Mouse (Mus musculus): ENCODE results near the gene Tcp11.

The Tcp11 gene

GRCm38 (mm10) chr17:28082863-28083262 is 2.4 kb upstream of the Tcp11 start:
- no peak for DNase-seq

DNA sequence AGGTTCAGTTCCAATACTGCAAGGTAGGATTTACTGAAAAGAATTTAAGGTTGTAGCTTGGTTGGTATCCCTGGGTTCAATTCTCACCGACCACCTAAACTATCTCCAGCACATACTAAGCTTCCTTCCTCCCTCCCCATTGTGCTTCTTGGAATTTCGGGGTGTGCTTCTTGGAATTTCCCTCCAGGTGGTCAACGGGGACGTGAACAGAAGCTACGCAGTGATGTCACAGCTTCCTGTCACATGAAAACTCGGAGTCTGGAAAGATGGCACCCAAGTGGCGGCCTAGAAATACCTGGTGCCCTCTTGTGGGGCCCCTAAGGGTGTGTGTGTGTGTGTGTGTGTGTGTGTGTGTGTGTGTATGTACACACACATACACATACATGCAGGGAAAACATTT is 1.4 kb upstream of the Tcp11 start:
- DNase-seq = no peak

GRCm38 (mm10) chr17:28081385-28081784 is 946 bp upstream of the Tcp11 start:
- no peak for DNase-seq

DNA sequence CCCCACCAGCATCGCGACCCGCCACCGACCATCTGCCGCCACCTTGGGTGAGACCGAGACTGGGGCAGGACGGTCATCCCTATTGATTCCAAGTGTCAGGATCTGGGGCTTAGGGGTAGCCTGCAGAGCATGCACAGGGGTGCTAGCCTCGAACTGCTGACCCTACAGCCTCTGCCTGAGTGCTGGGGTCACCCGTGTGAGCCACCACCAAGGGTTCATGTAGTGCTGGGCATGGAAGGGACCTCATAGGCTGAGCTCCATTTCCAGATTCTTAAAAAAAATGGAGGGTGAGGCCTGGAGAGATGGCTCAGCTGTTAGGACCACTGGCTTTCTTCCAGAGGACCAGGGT is 352 bp upstream of the Tcp11 start:
- no peak for DNase-seq

DNA sequence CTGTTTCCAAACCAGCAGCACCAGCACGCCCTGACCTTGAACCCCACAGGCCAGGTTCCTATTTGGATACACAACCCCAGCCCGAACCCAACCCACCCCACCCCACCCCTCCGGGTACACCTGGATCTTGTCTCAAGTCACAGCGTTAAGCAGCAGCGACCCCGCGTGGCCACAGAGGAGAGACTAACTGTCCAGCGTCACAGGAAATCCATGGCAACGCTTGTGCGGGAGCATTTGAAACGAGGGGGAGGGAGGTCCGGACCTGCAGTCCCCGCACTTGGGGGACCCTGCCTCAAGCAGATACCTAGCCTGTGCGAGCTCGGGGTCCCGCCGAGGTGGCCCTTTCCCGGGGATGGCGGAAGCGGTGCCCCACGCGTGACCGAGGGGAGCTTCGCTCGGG is 821 bp downstream of the Tcp11 start:
- DNase-seq = peak; percentile 79

- no peak for DNase-seq
These were observed 2.4 kb downstream of the Tcp11 start for GRCm38 (mm10) chr17:28078028-28078427.

- no peak for DNase-seq
These were observed 6.0 kb downstream of the Tcp11 start for GRCm38 (mm10) chr17:28074486-28074885.

GRCm38 (mm10) chr17:28072730-28073129 is 7.7 kb downstream of the Tcp11 start:
- DNase-seq = peak; percentile 47

DNA sequence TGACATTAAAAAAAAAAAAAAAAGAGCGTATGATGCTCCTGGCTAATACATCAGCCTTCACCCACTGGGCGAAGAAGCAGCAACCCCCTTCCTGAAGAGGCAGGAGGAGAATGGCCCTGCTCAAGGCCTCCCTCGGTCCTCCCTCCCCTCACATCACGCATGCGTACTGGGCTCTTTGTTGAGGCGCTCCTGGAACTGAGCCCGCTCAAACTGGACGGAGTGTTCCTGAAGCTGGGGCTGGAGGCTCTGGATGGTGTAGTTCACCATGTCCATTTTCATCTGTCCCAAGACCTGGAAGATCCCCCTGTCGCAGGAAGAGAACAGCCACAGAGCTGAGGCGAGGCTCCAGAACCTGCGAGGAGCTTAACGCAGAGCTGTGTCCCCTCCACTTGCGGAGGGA is 10.2 kb downstream of the Tcp11 start:
- no peak for DNase-seq

DNA sequence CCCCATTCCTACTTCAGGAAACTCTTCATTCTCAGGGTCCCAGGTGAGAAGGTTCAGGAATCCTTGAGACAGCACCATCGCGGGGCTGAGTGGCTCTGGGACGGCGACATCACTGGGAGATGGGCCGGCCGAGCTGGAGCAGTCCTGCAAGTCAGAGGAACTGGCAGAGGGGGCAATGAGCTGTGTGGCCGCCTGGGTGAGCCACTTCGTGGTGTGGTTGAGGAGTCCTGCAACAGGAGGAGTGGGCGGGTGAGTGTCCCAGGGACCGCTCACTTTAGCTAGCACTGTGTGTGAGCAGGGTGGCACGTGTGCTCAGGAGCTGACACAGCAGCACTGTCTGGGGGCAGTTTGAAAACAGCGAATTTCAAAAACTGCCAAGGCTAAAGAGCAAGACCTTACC is 11.0 kb downstream of the Tcp11 start:
- DNase-seq = no peak

GRCm38 (mm10) chr17:28067303-28067702 is 13.1 kb downstream of the Tcp11 start:
- no peak for DNase-seq

- no peak for DNase-seq
These were observed 17.3 kb downstream of the Tcp11 start for GRCm38 (mm10) chr17:28063163-28063562.

GRCm38 (mm10) chr17:28062710-28063109 is 17.7 kb downstream of the Tcp11 start:
- no peak for DNase-seq

DNA sequence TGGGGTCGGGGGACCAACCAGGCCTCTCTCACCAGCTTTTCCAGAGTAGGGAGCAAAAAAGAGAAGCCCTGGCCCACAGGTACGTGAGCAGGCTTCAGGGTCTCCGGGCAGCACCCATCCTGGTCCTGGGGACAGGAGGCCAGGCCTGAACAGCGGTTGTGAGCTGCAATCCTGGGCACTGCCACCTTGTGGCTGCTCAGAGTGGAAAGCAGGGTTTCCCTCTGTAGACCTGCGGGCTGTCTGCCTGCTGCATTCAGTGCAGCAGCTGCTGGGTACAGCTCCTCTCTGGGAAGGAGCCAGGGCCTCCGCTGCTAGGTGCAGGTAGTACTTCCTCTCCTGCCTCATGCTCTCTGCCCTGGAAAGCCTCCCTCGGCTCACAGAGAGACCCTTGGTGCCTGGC is 19.0 kb downstream of the Tcp11 start:
- peak; percentile 52 for DNase-seq

- DNase-seq = no peak
These were observed 19.8 kb downstream of the Tcp11 start for GRCm38 (mm10) chr17:28060681-28061080.

GRCm38 (mm10) chr17:28058346-28058745 is 22.1 kb downstream of the Tcp11 start:
- DNase-seq = no peak

- DNase-seq = no peak
These were observed 28.1 kb downstream of the Tcp11 start for GRCm38 (mm10) chr17:28052293-28052863.

- no peak for DNase-seq
These were observed 30.2 kb downstream of the Tcp11 start for GRCm38 (mm10) chr17:28050210-28050609.

GRCm38 (mm10) chr17:28048425-28048824 is 32.0 kb downstream of the Tcp11 start:
- no peak for DNase-seq

DNA sequence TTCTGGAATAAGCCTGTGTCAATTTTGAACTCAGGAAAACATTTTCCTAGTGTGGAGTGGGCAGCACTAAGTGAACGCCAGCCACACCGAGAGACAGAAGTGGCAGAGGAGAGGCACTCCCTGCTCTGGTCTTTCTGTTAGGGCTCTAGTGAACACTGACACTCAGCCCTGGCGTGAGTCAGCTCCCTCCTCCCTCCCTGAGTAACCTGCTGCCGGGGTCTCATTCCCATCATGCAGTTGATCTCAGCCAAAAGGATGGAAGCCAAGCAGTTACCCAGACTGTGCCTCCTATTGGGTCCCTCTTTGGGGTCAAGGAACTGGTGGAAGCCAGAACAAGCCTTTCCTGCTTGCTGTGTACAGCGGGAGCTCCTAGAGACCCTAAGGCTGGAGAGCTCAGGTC is 32.9 kb downstream of the Tcp11 start:
- no peak for DNase-seq

GRCm38 (mm10) chr17:28047017-28047416 is 33.4 kb downstream of the Tcp11 start:
- no peak for DNase-seq

- DNase-seq = peak; percentile 48
These were observed 38.1 kb downstream of the Tcp11 start for GRCm38 (mm10) chr17:28042299-28042771.

DNA sequence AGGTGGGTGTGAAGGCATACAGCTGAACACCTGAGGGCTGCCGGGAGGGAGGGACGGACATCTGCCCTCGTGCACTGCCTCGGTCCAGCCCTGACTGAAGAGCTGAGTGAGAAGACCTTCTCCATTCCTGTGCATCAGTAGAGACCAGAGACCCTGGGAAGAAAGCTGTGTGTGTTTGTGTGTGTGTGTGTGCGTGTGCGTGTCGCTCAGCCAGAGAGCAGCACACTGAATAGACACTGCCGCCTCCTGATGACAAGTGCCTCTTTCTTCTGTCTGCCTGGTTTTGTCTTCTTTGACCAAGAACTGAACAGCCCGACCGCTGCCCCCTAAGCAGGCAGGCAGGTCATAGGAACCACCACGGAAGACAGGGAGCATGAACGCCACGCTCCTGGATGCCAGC is 39.1 kb downstream of the Tcp11 start:
- DNase-seq = no peak

DNA sequence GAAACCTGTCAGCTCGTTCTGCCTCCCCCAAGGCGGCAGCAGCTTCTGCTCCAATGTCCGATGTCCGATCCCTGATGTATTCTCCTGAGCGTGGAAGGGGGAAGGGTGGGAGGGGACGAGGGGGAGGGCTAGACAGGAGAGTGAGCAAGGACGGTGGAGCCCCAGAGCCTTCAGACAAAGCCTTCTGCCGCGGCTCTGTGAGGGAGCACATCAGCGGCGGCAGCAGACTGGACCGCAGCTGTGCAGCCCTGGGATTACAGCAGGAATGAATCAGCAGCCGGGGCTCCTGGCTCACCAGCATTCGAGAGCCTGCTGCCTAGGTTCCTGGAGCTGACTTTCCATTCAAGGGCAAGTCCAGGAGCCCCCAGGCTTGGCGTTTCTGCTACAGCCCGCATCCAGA is 39.8 kb downstream of the Tcp11 start:
- DNase-seq = no peak
